Mouse (Mus musculus): Measurements from ENCODE around the gene Ubtd2. TPM values are rescaled to one million over a fixed set of nuclear protein-coding genes. Genes with fewer than 3 reads are reported as not detected.

The Ubtd2 gene
- polyA plus RNA-seq, 1 experiment from 2014 or later: 28.8 TPM

- ATAC-seq (replicated peaks; ENCODE audit: low FRiP score, low read depth) (no peak), DNase-seq (ENCODE audit: low spot score) (no peak)
- Histone ChIP-seq H3K27ac (no peak overlapping the region), H3K4me1 (replicated peaks; ENCODE audit: insufficient read depth, low read length) (peaks cover 6% of the 10 kb centered on the region; the same call in 1 of the 2 replicates), H3K4me3 (replicated peaks; ENCODE audit: low read depth, low read length) (no peak overlapping the region), H3K9me3 (replicated peaks; ENCODE audit: low read length) (no peaks in the 10 kb centered on the region), H3K36me3 (ENCODE audit: insufficient read depth, low read length) (no peaks in the 10 kb centered on the region), H3K9ac (ENCODE audit: low read depth, low read length) (no peak overlapping the region), H3K4me2 (ENCODE audit: low read length) (no peak overlapping the region), H3K27me3 (ENCODE audit: insufficient read depth, low read length) (no peaks in the 10 kb centered on the region)
- WGBS: 40% methylated on average over 8 of the region's 8 CpGs
- TF ChIP-seq CTCF (IDR thresholded peaks at IDR 0.05; ENCODE audit: low read depth): no peak
These were observed 109.9 kb downstream of the Ubtd2 start for GRCm38 (mm10) chr11:32565088-32565487.

DNA sequence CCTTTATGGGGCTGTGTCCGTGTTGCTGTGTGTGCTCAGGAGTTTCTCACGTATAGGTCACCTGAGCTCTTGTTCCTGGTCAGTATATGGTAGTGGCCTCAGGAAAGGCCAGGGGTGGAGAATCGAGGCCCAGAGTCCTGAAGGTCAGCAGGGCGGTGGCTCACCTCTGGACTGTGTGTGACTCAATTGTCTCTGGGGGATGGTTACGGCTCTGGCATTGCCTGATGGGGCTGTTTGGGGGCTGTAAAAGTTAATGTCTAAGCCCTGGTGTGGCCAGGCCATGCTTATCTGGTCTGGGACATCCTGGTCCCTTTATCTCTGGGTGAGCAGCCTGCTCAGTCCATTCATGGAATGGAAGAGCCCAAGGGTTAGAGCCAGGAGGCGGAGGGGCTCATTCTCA, 111.0 kb downstream of the Ubtd2 start:
- H3K9me3 ChIP-seq (replicated peaks; ENCODE audit: low read length): no peaks in the 10 kb centered on the region
- H3K4me3 ChIP-seq (replicated peaks; ENCODE audit: low read depth, low read length): no peak overlapping the region
- peaks cover 6% of the 10 kb centered on the region; the same call in 1 of the 2 replicates for H3K4me1 ChIP-seq (replicated peaks; ENCODE audit: insufficient read depth, low read length)
- WGBS: 82% methylated on average over 6 of the region's 6 CpGs
- no peak for TF ChIP-seq CTCF (IDR thresholded peaks at IDR 0.05; ENCODE audit: low read depth)
- H3K9ac ChIP-seq (ENCODE audit: low read depth, low read length): no peak overlapping the region
- DNase-seq (ENCODE audit: low spot score) (no peak), ATAC-seq (replicated peaks; ENCODE audit: low FRiP score, low read depth) (no peak)
- no peak overlapping the region for H3K27ac ChIP-seq
- no peaks in the 10 kb centered on the region for H3K27me3 ChIP-seq (ENCODE audit: insufficient read depth, low read length)
- no peaks in the 10 kb centered on the region for H3K36me3 ChIP-seq (ENCODE audit: insufficient read depth, low read length)
- no peak overlapping the region for H3K4me2 ChIP-seq (ENCODE audit: low read length)

Other genes with a start within 250 kb of the Ubtd2 start
- gene Snrnp25, start 250.0 kb upstream of the Ubtd2 start, polyA plus RNA-seq (2015; fragmentation: Nextera tagmentation; extraction: Ambion mirVana): 49.5 and 49.6 TPM in 2 replicates
- gene Rhbdf1, start 233.1 kb upstream of the Ubtd2 start, polyA plus RNA-seq (2015; fragmentation: Nextera tagmentation; extraction: Ambion mirVana): 49.3 and 55.0 TPM in 2 replicates
- gene Mpg, start 228.9 kb upstream of the Ubtd2 start, polyA plus RNA-seq (2015; fragmentation: Nextera tagmentation; extraction: Ambion mirVana): 31.6 and 33.0 TPM in 2 replicates
- 36.9 and 44.2 TPM in 2 replicates for gene Nprl3, start 187.7 kb upstream of the Ubtd2 start, polyA plus RNA-seq (2015; fragmentation: Nextera tagmentation; extraction: Ambion mirVana)
- 0.36 and 0.43 TPM in 2 replicates for gene Hba-x, start 179.0 kb upstream of the Ubtd2 start, polyA plus RNA-seq (2015; fragmentation: Nextera tagmentation; extraction: Ambion mirVana)
- gene Hba-a1, start 171.9 kb upstream of the Ubtd2 start, polyA plus RNA-seq (2015; fragmentation: Nextera tagmentation; extraction: Ambion mirVana): 1,023 and 1,027 TPM in 2 replicates
- 0.87 and 0.92 TPM in 2 replicates for gene Hbq1b, start 168.4 kb upstream of the Ubtd2 start, polyA plus RNA-seq (2015; fragmentation: Nextera tagmentation; extraction: Ambion mirVana)
- 2,400 and 2,472 TPM in 2 replicates for gene Hba-a2, start 158.9 kb upstream of the Ubtd2 start, polyA plus RNA-seq (2015; fragmentation: Nextera tagmentation; extraction: Ambion mirVana)
- 0.37 TPM in 1 of 2 replicates, not detected in the other for gene Hbq1a, start 155.3 kb upstream of the Ubtd2 start, polyA plus RNA-seq (2015; fragmentation: Nextera tagmentation; extraction: Ambion mirVana)
- 6.6 TPM in 2 replicates for gene Sh3pxd2b, start 107.5 kb upstream of the Ubtd2 start, polyA plus RNA-seq (2015; fragmentation: Nextera tagmentation; extraction: Ambion mirVana)
- gene Efcab9, start 76.7 kb downstream of the Ubtd2 start, polyA plus RNA-seq (2015; fragmentation: Nextera tagmentation; extraction: Ambion mirVana): 0.49 TPM in 1 of 2 replicates, not detected in the other
- 2.3 and 2.4 TPM in 2 replicates for gene Stk10, start 77.9 kb downstream of the Ubtd2 start, polyA plus RNA-seq (2015; fragmentation: Nextera tagmentation; extraction: Ambion mirVana)
- 61.1 and 68.4 TPM in 2 replicates for gene Fbxw11, start 187.4 kb downstream of the Ubtd2 start, polyA plus RNA-seq (2015; fragmentation: Nextera tagmentation; extraction: Ambion mirVana)